Mouse (Mus musculus) erythroblast, embryonic 14.5 days (primary cell): ENCODE measurements around the gene Ache. TPM values are rescaled to one million over a fixed set of nuclear protein-coding genes. Genes with fewer than 3 reads are reported as not detected.

Source experiments
- H3K27me3 ChIP-seq: 2 replicates; pipeline ENCODE4 v1.6.1; 2012; ENCODE audit warnings: inconsistent platforms; ENCODE audit not compliant: control insufficient read depth
- H3K36me3 ChIP-seq: 2 replicates; pipeline ENCODE4 v1.6.1; 2012; ENCODE audit warnings: mild to moderate bottlenecking, inconsistent platforms; ENCODE audit not compliant: control insufficient read depth
- H3K4me1 ChIP-seq: 2 replicates; pipeline ENCODE4 v1.6.1; 2012; ENCODE audit warnings: inconsistent platforms; ENCODE audit not compliant: control insufficient read depth
- H3K4me3 ChIP-seq: replicated peaks from 2 replicates; pipeline ENCODE3; 2012; ENCODE audit warnings: moderate library complexity, mild to moderate bottlenecking, inconsistent platforms
- H3K9me3 ChIP-seq: 2 replicates; pipeline ENCODE4 v1.6.1; 2012; ENCODE audit warnings: low read length, inconsistent platforms, mixed read lengths; ENCODE audit not compliant: control insufficient read depth
- GATA1 ChIP-seq: IDR thresholded peaks from 2 replicates; pipeline ENCODE4 v1.6.1; 2012; ENCODE audit warnings: low read length, inconsistent platforms, mixed read lengths
- TAL1 ChIP-seq: IDR thresholded peaks from 3 replicates; pipeline ENCODE4 v1.6.1; 2012; ENCODE audit warnings: low read length, inconsistent platforms, mixed read lengths
- polyA plus RNA-seq: library from polyadenylated mRNA; stranded (reverse); fragments of >175 nt; gene quantifications from 2 replicates; pipeline ENCODE4 v1.2.3, GENCODE M21; 2012

Ache gene
- polyA plus RNA-seq, 1 experiment = 29.5 TPM

DNA sequence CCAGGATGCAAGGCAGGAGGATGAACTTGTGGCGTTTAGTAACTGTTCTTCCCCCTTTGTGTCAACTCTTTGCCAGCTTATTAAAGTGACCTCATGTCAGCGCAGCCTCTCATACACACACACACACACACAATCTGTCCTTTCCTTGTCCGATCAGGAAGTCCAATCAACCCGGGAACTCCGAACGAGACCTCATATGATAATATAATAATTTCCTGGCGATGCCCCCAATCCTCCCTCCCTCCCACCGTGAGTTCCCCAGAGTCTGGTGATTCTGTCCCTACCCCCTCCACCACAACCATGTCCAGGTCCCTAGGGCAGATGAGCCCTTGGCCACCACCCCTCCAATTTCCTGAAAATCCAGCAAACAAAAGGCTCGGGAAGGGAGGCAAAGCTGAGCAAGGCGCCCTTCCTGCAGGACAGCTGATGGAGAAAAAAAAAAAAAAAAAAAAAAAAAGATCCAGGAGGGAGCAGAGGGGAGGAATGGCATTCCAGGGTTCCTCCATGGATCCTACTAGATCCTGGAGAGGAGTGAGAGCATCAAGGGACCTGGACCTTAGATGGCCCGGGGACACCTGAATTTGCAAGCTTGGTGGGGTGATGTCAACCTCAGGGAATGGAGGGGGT, 51.5 kb downstream of the Ache start:
- no peaks in the 10 kb centered on the region for H3K9me3 ChIP-seq
- H3K4me3 ChIP-seq = peak overlapping the region; percentile 59
- no peaks in the 10 kb centered on the region for H3K36me3 ChIP-seq
- H3K27me3 ChIP-seq = peaks cover 19% of the 10 kb centered on the region
- H3K4me1 ChIP-seq = peaks cover 38% of the 10 kb centered on the region
- TF ChIP-seq GATA1 = no peak
- no peak; the same call in 2 of the 3 replicates for TF ChIP-seq TAL1

DNA sequence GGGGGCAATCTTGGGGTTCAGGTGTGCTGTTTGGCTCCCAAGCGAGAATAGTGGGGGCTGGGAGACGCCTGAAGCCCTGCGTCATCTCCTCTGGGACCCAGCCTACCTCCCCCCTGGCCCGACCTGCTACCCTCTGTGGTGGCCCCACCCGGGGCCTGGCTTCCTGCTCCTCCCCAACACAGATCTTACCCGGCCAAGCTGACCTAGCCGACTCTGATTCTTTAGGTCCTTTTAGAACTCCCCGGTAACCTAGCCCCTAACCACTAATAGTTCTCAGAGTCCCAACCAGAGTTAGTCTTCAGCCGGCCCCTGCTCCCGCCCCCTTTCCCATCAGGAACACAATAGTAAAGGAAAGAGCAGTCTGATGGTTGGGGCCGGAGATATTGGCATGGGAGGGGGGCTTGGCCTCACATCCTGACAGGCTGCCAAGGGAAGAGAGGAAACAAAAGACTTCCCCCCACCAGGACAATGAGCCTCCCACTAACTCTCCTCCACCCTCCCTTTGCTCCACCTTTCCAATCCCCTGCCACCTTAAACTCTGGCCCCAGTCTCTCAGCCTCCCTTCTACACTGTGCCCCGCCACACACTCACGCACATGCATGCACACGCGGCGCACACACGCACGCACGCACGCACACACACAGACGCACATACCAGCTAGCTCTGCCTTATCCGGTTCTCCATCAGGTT, 52.1 kb downstream of the Ache start:
- TF ChIP-seq GATA1 (no peak), TAL1 (no peak; the same call in 2 of the 3 replicates)
- H3K4me1 ChIP-seq = peaks cover 33% of the 10 kb centered on the region
- H3K27me3 ChIP-seq = peaks cover 19% of the 10 kb centered on the region
- no peaks in the 10 kb centered on the region for H3K9me3 ChIP-seq
- no peaks in the 10 kb centered on the region for H3K36me3 ChIP-seq
- H3K4me3 ChIP-seq = peak overlapping the region; percentile 59

DNA sequence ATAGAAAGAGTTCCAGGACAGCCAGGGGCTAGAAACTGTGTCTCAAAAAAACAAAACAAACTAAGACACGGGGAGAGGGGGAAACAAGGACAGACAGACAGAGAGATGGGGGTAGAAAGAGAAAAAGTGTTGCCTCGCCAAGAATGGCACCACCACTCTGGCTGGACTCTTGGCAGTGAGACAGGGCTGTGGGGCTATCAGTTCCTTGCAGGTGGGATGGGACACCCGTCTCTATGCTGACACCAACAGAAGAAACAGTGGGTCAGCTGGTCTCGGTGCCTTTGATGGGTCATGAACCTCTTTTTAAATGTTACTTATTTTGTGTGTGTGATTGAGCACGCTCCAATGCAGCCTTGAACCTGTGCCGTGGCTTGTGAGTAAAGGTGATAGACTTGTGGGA, 52.9 kb downstream of the Ache start:
- Histone ChIP-seq H3K9me3 (no peaks in the 10 kb centered on the region), H3K27me3 (peaks cover 19% of the 10 kb centered on the region), H3K4me1 (peaks cover 33% of the 10 kb centered on the region)

DNA sequence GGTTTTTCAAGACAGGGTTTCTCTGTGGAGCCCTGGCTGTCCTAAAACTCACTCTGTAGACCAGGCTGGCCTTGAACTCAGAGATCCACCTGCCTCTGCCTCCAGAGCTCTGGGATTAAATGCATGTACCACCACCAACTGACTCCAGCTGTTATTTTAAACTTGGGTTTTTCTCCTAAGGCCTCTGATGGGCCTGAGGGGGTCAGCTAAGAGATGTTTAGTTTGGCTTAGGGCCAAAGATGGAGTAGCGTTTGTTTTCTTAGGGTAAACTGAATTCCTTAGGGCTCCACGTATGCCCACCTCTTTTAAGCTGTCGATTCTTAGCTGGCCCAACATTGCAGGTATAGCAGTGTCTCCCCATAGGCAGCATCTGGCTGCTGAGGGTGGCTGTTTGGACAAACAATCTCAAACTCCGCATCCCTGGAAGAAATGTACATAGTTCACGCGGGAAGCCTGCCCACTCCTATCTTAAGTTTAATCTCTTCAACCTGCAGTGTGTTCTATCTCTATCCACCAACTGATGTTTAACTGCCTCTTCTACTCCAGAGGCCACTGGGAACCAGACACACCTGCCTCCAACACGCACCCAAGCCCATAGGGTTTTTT, 55.2 kb downstream of the Ache start:
- Histone ChIP-seq H3K9me3 (no peaks in the 10 kb centered on the region), H3K27me3 (peaks cover 22% of the 10 kb centered on the region), H3K36me3 (no peaks in the 10 kb centered on the region), H3K4me3 (no peak overlapping the region), H3K4me1 (peaks cover 25% of the 10 kb centered on the region)
- TF ChIP-seq GATA1 (no peak), TAL1 (no peak)

More for the DNA sequence above, 52.9 kb downstream of the Ache start:
- no peaks in the 10 kb centered on the region for H3K36me3 ChIP-seq
- no peak overlapping the region for H3K4me3 ChIP-seq
- TF ChIP-seq GATA1 (no peak), TAL1 (no peak)

DNA sequence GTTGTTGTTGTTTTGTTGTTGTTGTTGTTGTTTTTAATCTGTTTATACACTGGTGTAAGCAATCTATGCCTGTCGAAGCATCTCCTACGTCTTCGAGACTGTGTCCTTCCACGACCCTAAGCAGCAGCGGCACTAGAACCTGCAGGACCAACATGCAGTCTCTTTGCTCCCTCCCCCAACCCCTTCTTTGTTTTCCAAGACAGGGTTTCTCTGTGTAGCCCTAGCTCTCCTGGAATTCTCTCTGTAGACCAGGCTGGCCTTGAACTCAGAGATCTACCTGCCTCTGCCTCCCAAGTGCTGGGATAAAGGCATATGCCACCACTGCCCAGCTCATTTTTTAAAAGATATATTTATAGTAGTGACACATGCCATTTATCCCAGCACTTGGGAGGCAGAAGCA, 56.1 kb downstream of the Ache start:
- no peak for TF ChIP-seq GATA1
- TF ChIP-seq TAL1 = no peak
- no peaks in the 10 kb centered on the region for H3K36me3 ChIP-seq
- H3K27me3 ChIP-seq = peaks cover 31% of the 10 kb centered on the region
- no peak overlapping the region for H3K4me3 ChIP-seq
- H3K9me3 ChIP-seq = no peaks in the 10 kb centered on the region
- H3K4me1 ChIP-seq = peaks cover 17% of the 10 kb centered on the region

DNA sequence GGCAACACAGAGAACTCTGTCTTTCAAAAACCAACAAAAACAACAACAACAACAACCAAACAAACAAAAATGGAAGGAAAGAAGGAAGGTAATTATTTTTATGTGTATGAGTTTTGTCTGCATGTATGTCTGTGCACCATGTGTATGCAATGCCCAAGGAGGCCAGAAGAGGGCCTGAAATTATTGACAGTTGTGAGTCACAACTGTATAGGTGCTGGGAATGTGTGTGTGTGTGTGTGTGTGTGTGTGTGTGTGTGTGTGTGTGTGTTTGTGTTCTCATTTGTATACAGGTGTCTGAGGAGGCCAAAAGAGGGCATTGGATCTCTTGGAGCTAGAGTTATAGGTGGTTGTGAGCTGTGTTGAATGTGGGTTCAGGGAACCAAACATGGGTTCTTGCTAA, 56.5 kb downstream of the Ache start:
- TF ChIP-seq GATA1 (no peak), TAL1 (no peak)

More for the DNA sequence above, 56.5 kb downstream of the Ache start:
- Histone ChIP-seq H3K4me1 (peaks cover 12% of the 10 kb centered on the region), H3K4me3 (no peak overlapping the region), H3K9me3 (no peaks in the 10 kb centered on the region), H3K27me3 (peaks cover 33% of the 10 kb centered on the region), H3K36me3 (no peaks in the 10 kb centered on the region)

Other genes with a start within 250 kb of the Ache start
- 11.7 and 12.6 TPM in 2 replicates for gene Ap1s1, start 241.4 kb upstream of the Ache start, polyA plus RNA-seq
- gene Serpine1, start 215.3 kb upstream of the Ache start, polyA plus RNA-seq = not detected in 2 replicates
- 3.3 and 3.5 TPM in 2 replicates for gene Trim56, start 171.3 kb upstream of the Ache start, polyA plus RNA-seq
- not detected in 2 replicates for gene Muc3, start 138.2 kb upstream of the Ache start, polyA plus RNA-seq
- not detected in 2 replicates for gene Muc3a, start 75.1 kb upstream of the Ache start, polyA plus RNA-seq
- 14.1 and 16.4 TPM in 2 replicates for gene Ufsp1, start 7.1 kb downstream of the Ache start, polyA plus RNA-seq
- gene Srrt, start 20.2 kb downstream of the Ache start, polyA plus RNA-seq = 73.3 and 89.6 TPM in 2 replicates
- gene Trip6, start 26.9 kb downstream of the Ache start, polyA plus RNA-seq = 0.51 and 0.54 TPM in 2 replicates
- 0.05 and 0.06 TPM in 2 replicates for gene Slc12a9, start 46.1 kb downstream of the Ache start, polyA plus RNA-seq
- gene Ephb4, start 62.6 kb downstream of the Ache start, polyA plus RNA-seq = 0.04 and 0.07 TPM in 2 replicates
- gene Zan, start 189.5 kb downstream of the Ache start, polyA plus RNA-seq = under 0.01 TPM in 1 of 2 replicates, not detected in the other
- gene Pop7, start 215.0 kb downstream of the Ache start, polyA plus RNA-seq = 7.1 and 9.3 TPM in 2 replicates
- 2.4 and 2.6 TPM in 2 replicates for gene Gigyf1, start 231.0 kb downstream of the Ache start, polyA plus RNA-seq
- gene Epo, start 245.7 kb downstream of the Ache start, polyA plus RNA-seq = not detected in 2 replicates
- gene Gnb2, start 246.0 kb downstream of the Ache start, polyA plus RNA-seq = 59.2 and 65.3 TPM in 2 replicates